ENCODE assay signal across 24 mouse cellular contexts in genomic region chr8:87417466-87417865, GRCm38 (mm10). TPM values are rescaled to one million over a fixed set of nuclear protein-coding genes. Genes with fewer than 3 reads are reported as not detected.
"Had no signal": no experiment of that assay in that cellular context is flagged by ENCODE, and none has a peak within 500 bp of the region (broad histone marks: within the 10 kb centered on the region; RNA-seq: fewer than 3 reads in every experiment).

No protein-coding gene starts in this region.

- H3K27me3 ChIP-seq: liver, embryonic 12.5 days; liver, embryonic 15.5 days; lung, embryonic 15.5 days; megakaryocyte, embryonic 14.5 days; midbrain, embryonic 13.5 days; stomach, embryonic 15.5 days had no signal

- H3K4me3 ChIP-seq: layer of hippocampus, adult 2 months; limb, embryonic 10.5 days; limb, embryonic 13.5 days; liver, embryonic 12.5 days; liver, embryonic 15.5 days; lung, embryonic 15.5 days; megakaryocyte, embryonic 14.5 days; midbrain, embryonic 10.5 days; midbrain, embryonic 13.5 days; myocyte; neural tube, embryonic 13.5 days; stomach, embryonic 15.5 days had no signal

- H3K9me3 ChIP-seq: limb, embryonic 10.5 days; limb, embryonic 13.5 days; liver, embryonic 12.5 days; liver, embryonic 15.5 days; lung, embryonic 15.5 days; megakaryocyte, embryonic 14.5 days; midbrain, embryonic 10.5 days; midbrain, embryonic 13.5 days; neural tube, embryonic 13.5 days; stomach, embryonic 15.5 days had no signal

- DNase-seq: kidney, postnatal 25 days; layer of hippocampus, adult 9-11 months; liver; lung, adult 18-20 months; lung, postnatal 10 days; lung, postnatal 36 days; retina, postnatal 1 day; right cerebral cortex, postnatal 25 days; spleen, adult 18-20 months; thymus, postnatal 25 days had no signal

- H3K36me3 ChIP-seq: limb, embryonic 10.5 days; limb, embryonic 13.5 days; liver, embryonic 12.5 days; liver, embryonic 15.5 days; lung, embryonic 15.5 days; midbrain, embryonic 10.5 days; midbrain, embryonic 13.5 days; neural tube, embryonic 13.5 days; stomach, embryonic 15.5 days had no signal

- H3K27ac ChIP-seq: kidney, postnatal 0 days; layer of hippocampus, adult 2 months; limb, embryonic 10.5 days; limb, embryonic 13.5 days; liver, embryonic 12.5 days; liver, embryonic 15.5 days; lung, embryonic 15.5 days; midbrain, embryonic 10.5 days; midbrain, embryonic 13.5 days; neural tube, embryonic 13.5 days; stomach, embryonic 15.5 days had no signal

- H3K4me2 ChIP-seq: limb, embryonic 13.5 days; liver, embryonic 12.5 days; liver, embryonic 15.5 days; lung, embryonic 15.5 days; midbrain, embryonic 13.5 days; neural tube, embryonic 13.5 days; stomach, embryonic 15.5 days had no signal

- H3K4me1 ChIP-seq: liver, embryonic 12.5 days; liver, embryonic 15.5 days; lung, embryonic 15.5 days; megakaryocyte, embryonic 14.5 days; midbrain, embryonic 10.5 days; midbrain, embryonic 13.5 days; neural tube, embryonic 13.5 days; stomach, embryonic 15.5 days had no signal

- ATAC-seq: liver, embryonic 12.5 days; midbrain, embryonic 13.5 days; midbrain, embryonic 16.5 days had no signal

- H3K9ac ChIP-seq: limb, embryonic 13.5 days; liver, embryonic 12.5 days; liver, embryonic 15.5 days; lung, embryonic 15.5 days; midbrain, embryonic 13.5 days; neural tube, embryonic 13.5 days; stomach, embryonic 15.5 days had no signal

RNA-seq across cellular contexts. Expression of gene Cbln1, which starts 54.9 kb away (rescaled TPM):
- polyA plus RNA-seq: liver, embryonic 12.5 days; liver, embryonic 15.5 days; lung, embryonic 15.5 days had no signal
